Mouse (Mus musculus): ENCODE data around the gene Ston2.
"Not testable (repeated sequence)": the region's sequence is repeated elsewhere in the genome, so short reads cannot be mapped to it uniquely, and the experiment has no call there.

DNA sequence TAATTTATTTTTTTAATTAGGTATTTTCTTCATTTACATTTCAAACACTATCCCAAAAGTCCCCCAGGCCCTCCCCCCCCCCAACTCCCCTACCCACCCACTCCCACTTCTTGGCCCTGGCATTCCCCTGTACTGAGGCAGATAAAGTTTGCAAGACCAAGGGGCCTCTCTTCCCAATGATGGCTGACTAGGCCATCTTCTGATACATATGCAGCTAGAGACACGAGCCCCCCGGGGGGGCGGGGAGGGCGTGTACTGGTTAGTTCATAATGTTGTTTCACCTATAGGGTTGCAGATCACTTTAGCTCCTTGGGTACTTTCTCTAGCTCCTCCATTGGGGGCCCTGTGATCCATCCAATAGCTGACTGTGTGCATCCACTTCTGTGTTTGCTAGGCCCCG lies 41.3 kb downstream of the Ston2 start:
- not testable (repeated sequence) for TF ChIP-seq CTCF (IDR thresholded peaks at IDR 0.05; ENCODE audit: borderline replicate concordance, insufficient read depth, low read depth, low read length); POLR2A (IDR thresholded peaks at IDR 0.05; ENCODE audit: borderline replicate concordance, insufficient read depth, low read length)

Data from cerebellum, adult 2 months (tissue).